Mouse (Mus musculus): ENCODE data around the gene Cacng7. TPM values are rescaled to one million over a fixed set of nuclear protein-coding genes. Genes with fewer than 3 reads are reported as not detected.

Gene Cacng7
- total and polyA plus RNA-seq, 3 experiments: 4.3 to 6.7 (median 5.4) TPM

DNA sequence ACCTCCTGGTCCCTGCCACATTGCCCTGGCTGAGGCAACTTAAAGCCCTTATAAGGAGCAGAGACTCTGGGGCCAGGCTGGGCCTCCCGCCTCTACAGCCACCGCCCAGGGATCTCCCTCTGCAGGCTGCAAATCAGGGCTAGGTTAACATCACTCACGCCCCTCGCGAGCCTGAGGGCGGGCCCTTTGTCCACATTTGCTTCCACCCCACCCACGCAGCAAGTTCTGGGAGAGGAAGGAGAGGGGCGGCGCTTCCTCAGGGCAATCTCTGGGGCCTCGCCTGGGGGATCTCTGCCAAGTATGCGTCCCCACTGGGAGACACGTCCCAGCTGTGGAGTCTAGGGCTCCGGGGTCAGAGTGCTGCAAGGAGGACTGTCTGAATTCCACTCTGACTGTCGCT, 40.0 kb upstream of the Cacng7 start:
- H3K4me1 ChIP-seq (ENCODE audit: control insufficient read depth, insufficient read depth, low read length): peaks cover 23% of the 10 kb centered on the region
- peak; percentile 45 for TF ChIP-seq CTCF (IDR thresholded peaks at IDR 0.05)
- TF ChIP-seq EP300 (IDR thresholded peaks at IDR 0.05; ENCODE audit: insufficient read depth, low read depth, low read length): peak; percentile 77; the same call in 1 of the 2 replicates
- TF ChIP-seq POLR2A (IDR thresholded peaks at IDR 0.05; ENCODE audit: insufficient read depth, low read depth, low read length): peak; percentile 72
- peaks cover 38% of the 10 kb centered on the region for H3K36me3 ChIP-seq (ENCODE audit: control insufficient read depth, insufficient read depth, low read length)
- peak overlapping the region; percentile 69 for H3K9ac ChIP-seq (ENCODE audit: low read depth, low read length)
- DNase-seq: peak; percentile 96 to 98
- WGBS: 0% methylated on average over 14 of the region's 14 CpGs
- peak overlapping the region; percentile 77 for H3K4me3 ChIP-seq
- H3K27me3 ChIP-seq (ENCODE audit: control insufficient read depth, insufficient read depth, low read length): no peaks in the 10 kb centered on the region
- H3K79me2 ChIP-seq (replicated peaks; ENCODE audit: control insufficient read depth, insufficient read depth, low read length): peaks cover 8% of the 10 kb centered on the region
- intact Hi-C loops (cut with DNase I): loop anchor here (1.0 to 10.0 kb wide), 3 partner anchors 16 to 1202 kb away; partner anchors contain the start of gene Rps9
- H3K27ac ChIP-seq: peak overlapping the region; percentile 96

DNA sequence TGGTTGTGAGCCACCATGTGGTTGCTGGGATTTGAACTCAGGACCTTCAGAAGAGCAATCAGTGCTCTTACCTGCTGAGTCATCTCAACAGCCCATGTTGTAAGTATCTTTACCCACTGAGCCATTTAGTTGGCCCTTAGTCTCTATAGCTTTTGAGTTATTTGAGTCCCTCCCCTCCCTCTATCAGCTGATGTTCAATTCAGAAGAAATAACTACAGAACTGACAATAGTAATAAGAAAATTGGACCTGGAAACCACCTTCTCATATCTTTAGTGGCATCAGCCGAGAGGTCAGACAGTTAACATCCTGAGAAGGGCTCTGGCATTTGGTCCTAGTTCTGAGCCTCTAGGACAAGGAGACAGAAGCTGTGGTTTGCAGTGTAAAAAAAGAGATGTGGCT, 38.0 kb upstream of the Cacng7 start:
- no peaks in the 10 kb centered on the region for H3K27me3 ChIP-seq (ENCODE audit: control insufficient read depth, insufficient read depth, low read length)
- WGBS: 47% methylated on average over 1 of the region's 1 CpGs
- TF ChIP-seq EP300 (IDR thresholded peaks at IDR 0.05; ENCODE audit: insufficient read depth, low read depth, low read length) (no peak), POLR2A (IDR thresholded peaks at IDR 0.05; ENCODE audit: insufficient read depth, low read depth, low read length) (no peak), CTCF (IDR thresholded peaks at IDR 0.05) (no peak)
- H3K36me3 ChIP-seq (ENCODE audit: control insufficient read depth, insufficient read depth, low read length): peaks cover 54% of the 10 kb centered on the region
- DNase-seq: no peak
- intact Hi-C loops (cut with DNase I): loop anchor here (10.0 kb wide), 2 partner anchors 410 to 1200 kb away; partner anchors contain the start of gene Rps9
- no peak overlapping the region; the same call in 1 of the 2 replicates for H3K4me3 ChIP-seq
- H3K27ac ChIP-seq: no peak overlapping the region
- H3K9ac ChIP-seq (ENCODE audit: low read depth, low read length): no peak overlapping the region
- H3K79me2 ChIP-seq (replicated peaks; ENCODE audit: control insufficient read depth, insufficient read depth, low read length): peaks cover 8% of the 10 kb centered on the region
- peaks cover 24% of the 10 kb centered on the region for H3K4me1 ChIP-seq (ENCODE audit: control insufficient read depth, insufficient read depth, low read length)

- peaks cover 24% of the 10 kb centered on the region for H3K4me1 ChIP-seq (ENCODE audit: control insufficient read depth, insufficient read depth, low read length)
- no peaks in the 10 kb centered on the region for H3K27me3 ChIP-seq (ENCODE audit: control insufficient read depth, insufficient read depth, low read length)
- H3K27ac ChIP-seq: no peak overlapping the region; the same call in 1 of the 2 replicates
- peaks cover 8% of the 10 kb centered on the region for H3K79me2 ChIP-seq (replicated peaks; ENCODE audit: control insufficient read depth, insufficient read depth, low read length)
- DNase-seq: no peak
- 40% methylated on average over 5 of the region's 5 CpGs for WGBS
- H3K36me3 ChIP-seq (ENCODE audit: control insufficient read depth, insufficient read depth, low read length): peaks cover 59% of the 10 kb centered on the region
- no peak for TF ChIP-seq CTCF (IDR thresholded peaks at IDR 0.05)
- no peak for TF ChIP-seq EP300 (IDR thresholded peaks at IDR 0.05; ENCODE audit: insufficient read depth, low read depth, low read length)
- no peak for TF ChIP-seq POLR2A (IDR thresholded peaks at IDR 0.05; ENCODE audit: insufficient read depth, low read depth, low read length)
- H3K4me3 ChIP-seq: no peak overlapping the region; the same call in 1 of the 2 replicates
- intact Hi-C loops (cut with DNase I): loop anchor here (10.0 kb wide), 2 partner anchors 409 to 1199 kb away; partner anchors contain the start of gene Rps9
- no peak overlapping the region for H3K9ac ChIP-seq (ENCODE audit: low read depth, low read length)
These were observed 37.2 kb upstream of the Cacng7 start for GRCm38 (mm10) chr7:3295321-3296110.

DNA sequence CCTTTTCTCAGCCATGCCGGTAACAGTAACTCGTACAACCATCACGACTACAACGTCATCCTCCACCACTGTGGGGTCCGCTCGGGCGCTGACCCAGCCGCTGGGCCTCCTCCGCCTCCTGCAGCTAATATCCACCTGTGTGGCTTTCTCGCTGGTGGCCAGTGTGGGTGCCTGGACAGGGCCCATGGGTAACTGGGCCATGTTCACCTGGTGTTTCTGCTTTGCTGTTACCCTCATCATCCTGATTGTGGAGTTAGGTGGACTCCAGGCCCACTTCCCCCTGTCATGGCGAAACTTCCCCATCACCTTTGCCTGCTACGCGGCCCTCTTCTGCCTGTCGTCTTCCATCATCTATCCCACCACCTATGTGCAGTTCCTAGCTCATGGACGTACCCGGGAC, 36.0 kb upstream of the Cacng7 start:
- WGBS: 72% methylated on average over 16 of the region's 16 CpGs
- intact Hi-C loops (cut with DNase I): loop anchor here (10.0 kb wide), 2 partner anchors 408 to 1198 kb away; partner anchors contain the start of gene Rps9
- peaks cover 26% of the 10 kb centered on the region for H3K4me1 ChIP-seq (ENCODE audit: control insufficient read depth, insufficient read depth, low read length)
- H3K27me3 ChIP-seq (ENCODE audit: control insufficient read depth, insufficient read depth, low read length): no peaks in the 10 kb centered on the region
- no peak for TF ChIP-seq CTCF (IDR thresholded peaks at IDR 0.05)
- TF ChIP-seq POLR2A (IDR thresholded peaks at IDR 0.05; ENCODE audit: insufficient read depth, low read depth, low read length): no peak
- TF ChIP-seq EP300 (IDR thresholded peaks at IDR 0.05; ENCODE audit: insufficient read depth, low read depth, low read length): no peak
- DNase-seq: no peak
- peak overlapping the region; percentile 12; the same call in 1 of the 2 replicates for H3K4me3 ChIP-seq
- H3K9ac ChIP-seq (ENCODE audit: low read depth, low read length): no peak overlapping the region
- H3K36me3 ChIP-seq (ENCODE audit: control insufficient read depth, insufficient read depth, low read length): peaks cover 60% of the 10 kb centered on the region
- no peak overlapping the region for H3K27ac ChIP-seq
- peaks cover 8% of the 10 kb centered on the region for H3K79me2 ChIP-seq (replicated peaks; ENCODE audit: control insufficient read depth, insufficient read depth, low read length)

DNA sequence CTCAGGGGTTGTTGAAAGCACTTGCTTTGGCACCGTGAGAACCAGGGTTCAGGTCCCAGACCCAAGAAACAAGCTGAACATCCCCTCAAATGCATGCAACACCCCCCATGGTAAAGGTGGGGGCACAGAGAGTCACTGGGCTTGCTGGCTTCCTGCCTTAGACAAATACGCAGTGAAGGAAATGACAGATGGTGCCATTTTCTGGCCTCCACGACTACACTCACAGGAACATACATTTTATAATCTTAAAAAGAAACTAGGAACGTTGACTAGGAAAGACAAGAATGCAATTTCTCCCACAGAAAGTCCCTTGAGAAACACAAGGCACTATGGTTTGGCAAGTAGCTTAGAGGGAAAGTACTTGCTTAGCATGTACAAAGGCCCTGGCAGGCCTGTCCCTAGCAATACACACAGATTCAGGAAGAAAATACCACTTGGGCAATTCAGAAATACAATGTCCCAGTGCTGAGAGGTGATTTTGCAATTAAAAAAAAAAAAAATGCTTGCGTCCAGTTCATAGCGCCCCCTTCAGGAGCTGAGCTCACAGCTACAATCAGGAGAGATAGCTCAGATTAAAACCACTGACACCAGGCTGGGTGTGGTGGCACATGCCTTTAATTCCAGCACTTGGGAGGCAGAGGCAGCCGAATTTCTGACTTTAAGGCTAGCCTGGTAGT, 32.7 kb upstream of the Cacng7 start:
- peaks cover 6% of the 10 kb centered on the region for H3K79me2 ChIP-seq (replicated peaks; ENCODE audit: control insufficient read depth, insufficient read depth, low read length)
- H3K27me3 ChIP-seq (ENCODE audit: control insufficient read depth, insufficient read depth, low read length): peaks cover 3% of the 10 kb centered on the region; the same call in 1 of the 2 replicates
- H3K36me3 ChIP-seq (ENCODE audit: control insufficient read depth, insufficient read depth, low read length): peaks cover 47% of the 10 kb centered on the region
- no peak for DNase-seq
- intact Hi-C loops (cut with DNase I): loop anchor here (2.0 to 10.0 kb wide), 4 partner anchors 27 to 1195 kb away; partner anchors contain the start of gene Rps9
- no peak overlapping the region; the same call in 1 of the 2 replicates for H3K27ac ChIP-seq
- no peak overlapping the region for H3K4me3 ChIP-seq
- peaks cover 26% of the 10 kb centered on the region for H3K4me1 ChIP-seq (ENCODE audit: control insufficient read depth, insufficient read depth, low read length)
- TF ChIP-seq CTCF (IDR thresholded peaks at IDR 0.05) (peak; percentile 72), EP300 (IDR thresholded peaks at IDR 0.05; ENCODE audit: insufficient read depth, low read depth, low read length) (no peak), POLR2A (IDR thresholded peaks at IDR 0.05; ENCODE audit: insufficient read depth, low read depth, low read length) (0 out of 2 replicates have a peak, but pooled peaks have one; percentile 7)
- H3K9ac ChIP-seq (ENCODE audit: low read depth, low read length): no peak overlapping the region
- 41% methylated on average over 7 of the region's 7 CpGs for WGBS

All from heart, adult 2 months (tissue).